Mouse (Mus musculus) olfactory bulb, adult 2 months (tissue): Measurements from ENCODE around the gene Ttc39b.

Experiments
- CTCF ChIP-seq: fragments of 200-500 bp; IDR thresholded peaks from 2 replicates; pipeline ENCODE4 v1.5.1; 2012; ENCODE audit warnings: low read depth, mild to moderate bottlenecking, low read length, moderate library complexity; ENCODE audit not compliant: insufficient read depth
- POLR2A ChIP-seq: fragments of 200-500 bp; IDR thresholded peaks from 2 replicates; pipeline ENCODE4 v1.6.1; 2012; ENCODE audit warnings: mild to moderate bottlenecking, low read depth, low read length, moderate library complexity; ENCODE audit not compliant: insufficient read depth

DNA sequence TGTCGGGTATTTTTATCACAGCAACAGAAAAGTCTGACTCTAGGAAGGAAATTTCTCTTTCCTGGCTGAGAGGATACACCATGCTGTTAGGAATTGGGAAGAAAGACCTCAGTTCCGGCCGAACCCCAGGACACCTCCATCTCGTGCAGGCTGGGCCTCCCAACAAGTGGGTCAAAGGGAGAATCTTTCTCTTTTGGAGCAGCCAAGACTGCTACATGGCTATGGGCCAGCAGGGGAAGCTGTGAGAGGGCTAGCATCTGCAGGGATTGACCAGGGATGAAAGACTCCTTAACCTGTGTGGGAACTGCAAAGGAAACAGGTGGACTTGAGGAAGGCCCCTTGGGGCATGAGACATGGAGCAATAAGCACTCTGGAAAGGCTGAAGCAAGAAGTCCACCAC lies 11.7 kb downstream of the Ttc39b start:
- no peak for TF ChIP-seq CTCF
- no peak for TF ChIP-seq POLR2A
